Mouse (Mus musculus): Measurements from ENCODE around the gene Cyp1b1.

Gene Cyp1b1

GRCm38 (mm10) chr17:79654187-79654586, 60.7 kb downstream of the Cyp1b1 start:
- peak overlapping the region; percentile 45 for H3K4me3 ChIP-seq (replicated peaks; ENCODE audit: low read length)
- peaks cover 24% of the 10 kb centered on the region for H3K36me3 ChIP-seq (ENCODE audit: insufficient read depth, low read length)
- peaks cover 23% of the 10 kb centered on the region for H3K9me3 ChIP-seq (ENCODE audit: low read length)
- no peaks in the 10 kb centered on the region for H3K27me3 ChIP-seq (ENCODE audit: insufficient read depth, low read length)
- TF ChIP-seq CTCF (conservative IDR thresholded peaks at IDR 0.05; ENCODE audit: low read length) (no peak), POU5F1 (IDR thresholded peaks at IDR 0.05; ENCODE audit: borderline replicate concordance, low read length) (0 out of 2 replicates have a peak, but pooled peaks have one; percentile 47), NANOG (IDR thresholded peaks at IDR 0.05; ENCODE audit: borderline replicate concordance, low read length) (peak; percentile 86)
- peaks cover 29% of the 10 kb centered on the region for H3K4me1 ChIP-seq (replicated peaks; ENCODE audit: low read depth, low read length)

- peaks cover 24% of the 10 kb centered on the region for H3K4me1 ChIP-seq (replicated peaks; ENCODE audit: low read depth, low read length)
- peak overlapping the region; percentile 45 for H3K4me3 ChIP-seq (replicated peaks; ENCODE audit: low read length)
- H3K36me3 ChIP-seq (ENCODE audit: insufficient read depth, low read length), result peaks cover 24% of the 10 kb centered on the region
- H3K27me3 ChIP-seq (ENCODE audit: insufficient read depth, low read length), result no peaks in the 10 kb centered on the region
- TF ChIP-seq CTCF (conservative IDR thresholded peaks at IDR 0.05; ENCODE audit: low read length), result no peak
- no peak for TF ChIP-seq POU5F1 (IDR thresholded peaks at IDR 0.05; ENCODE audit: borderline replicate concordance, low read length)
- TF ChIP-seq NANOG (IDR thresholded peaks at IDR 0.05; ENCODE audit: borderline replicate concordance, low read length), result no peak
- H3K9me3 ChIP-seq (ENCODE audit: low read length), result peaks cover 23% of the 10 kb centered on the region
Measured at GRCm38 (mm10) chr17:79653171-79653570, 61.7 kb downstream of the Cyp1b1 start.
